Mouse (Mus musculus) myocyte (in vitro differentiated cells): ENCODE measurements around the gene Tns2. TPM values are rescaled to one million over a fixed set of nuclear protein-coding genes. Genes with fewer than 3 reads are reported as not detected.

Experiments used
- H3K27me3 ChIP-seq: one replicate; pipeline ENCODE4 v1.6.1; 2011; ENCODE audit not compliant: control insufficient read depth, insufficient read depth, insufficient read length
- H3K36me3 ChIP-seq: one replicate; pipeline ENCODE4 v1.6.1; 2011; ENCODE audit not compliant: control insufficient read depth, insufficient read depth
- H3K4me2 ChIP-seq: one replicate; pipeline ENCODE4 v1.6.1; 2011; ENCODE audit warnings: low read depth, control low read depth
- H3K4me3 ChIP-seq: one replicate; pipeline ENCODE4 v1.5.1; 2011; ENCODE audit warnings: mild to moderate bottlenecking, control low read depth, moderate library complexity
- H3K79me2 ChIP-seq: one replicate; pipeline ENCODE4 v1.6.1; 2011; ENCODE audit not compliant: control insufficient read depth, insufficient read depth
- H3ac ChIP-seq: one replicate; pipeline ENCODE4 v1.6.1; 2011; ENCODE audit not compliant: control insufficient read depth, insufficient read length
- CEBPB ChIP-seq: IDR thresholded peaks from 2 replicates; pipeline ENCODE4 v1.6.1; 2011; ENCODE audit warnings: mild to moderate bottlenecking, moderate library complexity; ENCODE audit not compliant: poor library complexity, insufficient read depth, severe bottlenecking
- E2F4 ChIP-seq: IDR thresholded peaks from one replicate; pipeline ENCODE4 v1.6.1; 2011; ENCODE audit warnings: mild to moderate bottlenecking, control low read depth, moderate library complexity; ENCODE audit not compliant: insufficient read depth
- MAX ChIP-seq: IDR thresholded peaks from one replicate; pipeline ENCODE4 v1.6.1; 2011; ENCODE audit warnings: low read depth, mild to moderate bottlenecking, control low read depth
- MYOD1 ChIP-seq, 3 experiments: IDR thresholded peaks; one replicate each; pipeline ENCODE4 v1.6.1; 2011; ENCODE audit warnings: control low read depth in 2 of 3, low read depth in 2 of 3, mild to moderate bottlenecking in 2 of 3, moderate library complexity in 1 of 3; ENCODE audit not compliant: insufficient read length in 2 of 3, control insufficient read depth in 1 of 3
- MYOG ChIP-seq, 3 experiments: IDR thresholded peaks; one replicate each; pipeline ENCODE4 v1.6.1; 2011; ENCODE audit warnings: control low read depth in 2 of 3, low read depth in 2 of 3, mild to moderate bottlenecking in 2 of 3; ENCODE audit not compliant: insufficient read length in 2 of 3, control insufficient read depth in 1 of 3, insufficient read depth in 1 of 3
- POLR2A ChIP-seq: IDR thresholded peaks from one replicate; pipeline ENCODE4 v1.6.1; 2011; ENCODE audit warnings: low read depth, mild to moderate bottlenecking, control low read depth, moderate library complexity; ENCODE audit not compliant: insufficient read length
- POLR2AphosphoS2 ChIP-seq: IDR thresholded peaks from one replicate; pipeline ENCODE4 v1.6.1; 2011; ENCODE audit warnings: low read depth, control low read depth; ENCODE audit not compliant: insufficient read length
- REST ChIP-seq: IDR thresholded peaks from one replicate; pipeline ENCODE4 v1.6.1; 2011; ENCODE audit warnings: mild to moderate bottlenecking, control low read depth, moderate library complexity; ENCODE audit not compliant: insufficient read depth, insufficient read length
- SRF ChIP-seq: IDR thresholded peaks from one replicate; pipeline ENCODE4 v1.6.1; 2011; ENCODE audit warnings: low read depth; ENCODE audit not compliant: control insufficient read depth, insufficient read length
- TCF12 ChIP-seq: IDR thresholded peaks from one replicate; pipeline ENCODE4 v1.6.1; 2011; ENCODE audit warnings: mild to moderate bottlenecking, control low read depth; ENCODE audit not compliant: poor library complexity, insufficient read depth, severe bottlenecking
- TCF3 ChIP-seq: IDR thresholded peaks from one replicate; pipeline ENCODE4 v1.6.1; 2011; ENCODE audit warnings: low read depth, control low read depth; ENCODE audit not compliant: insufficient read length
- USF1 ChIP-seq: IDR thresholded peaks from one replicate; pipeline ENCODE4 v1.6.1; 2011; ENCODE audit warnings: low read depth, mild to moderate bottlenecking, control low read depth, moderate library complexity
- polyA plus RNA-seq: library from polyadenylated mRNA; unstranded; fragments of >200 nt; fragmentation: generic; extraction: Trizol; gene quantifications from one replicate; pipeline ENCODE4 v1.2.1, GENCODE M21; 2012; ENCODE audit warnings: missing spikeins

The Tns2 gene
- polyA plus RNA-seq, 1 experiment, result 128 TPM

GRCm38 (mm10) chr15:102082148-102082547 lies 18.1 kb upstream of the Tns2 start:
- H3K36me3 ChIP-seq, result peaks cover 61% of the 10 kb centered on the region
- H3K4me2 ChIP-seq, result no peak overlapping the region
- no peaks in the 10 kb centered on the region for H3K27me3 ChIP-seq
- no peak overlapping the region for H3ac ChIP-seq
- H3K79me2 ChIP-seq, result peaks cover 99% of the 10 kb centered on the region
- no peak overlapping the region for H3K4me3 ChIP-seq
- no peak for TF ChIP-seq TCF3

GRCm38 (mm10) chr15:102083028-102083427 lies 17.2 kb upstream of the Tns2 start:
- Histone ChIP-seq H3ac (no peak overlapping the region), H3K4me3 (no peak overlapping the region), H3K4me2 (no peak overlapping the region), H3K79me2 (peaks cover 98% of the 10 kb centered on the region), H3K36me3 (peaks cover 69% of the 10 kb centered on the region), H3K27me3 (no peaks in the 10 kb centered on the region)
- TF ChIP-seq POLR2A (no peak), SRF (no peak), MAX (no peak)

- H3K36me3 ChIP-seq, result peaks cover 100% of the 10 kb centered on the region
- no peak overlapping the region for H3K4me3 ChIP-seq
- H3K4me2 ChIP-seq, result no peak overlapping the region
- peaks cover 55% of the 10 kb centered on the region for H3K79me2 ChIP-seq
- no peak overlapping the region for H3ac ChIP-seq
- TF ChIP-seq MAX (no peak), MYOG (IDR thresholded peaks at IDR 0.05; ENCODE audit: control insufficient read depth in 1 of 3, insufficient read depth in 1 of 3, insufficient read length in 2 of 3, low read depth in 2 of 3) (no peak), USF1 (no peak), TCF12 (no peak), CEBPB (no peak), REST (no peak), SRF (no peak), TCF3 (no peak), E2F4 (no peak), POLR2A (no peak), MYOD1 (IDR thresholded peaks at IDR 0.05; ENCODE audit: control insufficient read depth in 1 of 3, insufficient read length in 2 of 3, low read depth in 2 of 3) (no peak), POLR2AphosphoS2 (no peak)
- H3K27me3 ChIP-seq, result no peaks in the 10 kb centered on the region
These were observed 10.2 kb upstream of the Tns2 start for GRCm38 (mm10) chr15:102089914-102090585.

- H3K36me3 ChIP-seq, result peaks cover 100% of the 10 kb centered on the region
- peaks cover 45% of the 10 kb centered on the region for H3K79me2 ChIP-seq
- H3K27me3 ChIP-seq, result no peaks in the 10 kb centered on the region
- no peak overlapping the region for H3ac ChIP-seq
- no peak overlapping the region for H3K4me3 ChIP-seq
- no peak for TF ChIP-seq USF1
- peak in 1 of 3 experiments; percentile 11 for TF ChIP-seq MYOD1 (IDR thresholded peaks at IDR 0.05; ENCODE audit: control insufficient read depth in 1 of 3, insufficient read length in 2 of 3, low read depth in 2 of 3)
- peak; percentile 39 for TF ChIP-seq POLR2AphosphoS2
- no peak for TF ChIP-seq CEBPB
- TF ChIP-seq MAX, result no peak
- TF ChIP-seq TCF12, result no peak
- no peak for TF ChIP-seq MYOG (IDR thresholded peaks at IDR 0.05; ENCODE audit: control insufficient read depth in 1 of 3, insufficient read depth in 1 of 3, insufficient read length in 2 of 3, low read depth in 2 of 3)
- H3K4me2 ChIP-seq, result peak overlapping the region; percentile 26
These were observed 9.0 kb upstream of the Tns2 start for GRCm38 (mm10) chr15:102091063-102091679.

GRCm38 (mm10) chr15:102091688-102092087 lies 8.5 kb upstream of the Tns2 start:
- H3ac ChIP-seq, result no peak overlapping the region
- H3K27me3 ChIP-seq, result no peaks in the 10 kb centered on the region
- no peak overlapping the region for H3K4me3 ChIP-seq
- H3K4me2 ChIP-seq, result peak overlapping the region; percentile 26
- peaks cover 39% of the 10 kb centered on the region for H3K79me2 ChIP-seq
- TF ChIP-seq TCF12, result no peak
- H3K36me3 ChIP-seq, result peaks cover 99% of the 10 kb centered on the region

GRCm38 (mm10) chr15:102092222-102092621 lies 8.0 kb upstream of the Tns2 start:
- Histone ChIP-seq H3K4me3 (no peak overlapping the region), H3K36me3 (peaks cover 94% of the 10 kb centered on the region), H3K4me2 (no peak overlapping the region), H3ac (no peak overlapping the region), H3K79me2 (peaks cover 34% of the 10 kb centered on the region), H3K27me3 (no peaks in the 10 kb centered on the region)
- TF ChIP-seq POLR2AphosphoS2 (no peak), E2F4 (no peak), POLR2A (no peak), MYOD1 (IDR thresholded peaks at IDR 0.05; ENCODE audit: control insufficient read depth in 1 of 3, insufficient read length in 2 of 3, low read depth in 2 of 3) (no peak), CEBPB (no peak), TCF12 (no peak), REST (no peak)
